Mouse (Mus musculus) spleen, adult 10 weeks (tissue): ENCODE measurements around the gene 2610044O15Rik8. TPM values are rescaled to one million over a fixed set of nuclear protein-coding genes. Genes with fewer than 3 reads are reported as not detected.

Source experiments
- polyA plus RNA-seq: library from polyadenylated mRNA; stranded (reverse); fragments of 350-450 nt; fragmentation: Illumina TruSeq; extraction: RNeasy Lipid Tissue Mini Kit (QIAGEN cat#74804); gene quantifications from one replicate; pipeline ENCODE4 v1.2.3, GENCODE M21; 2015; ENCODE audit warnings: low replicate concordance; ENCODE audit not compliant: insufficient read depth

The 2610044O15Rik8 gene
- 44.5 TPM for polyA plus RNA-seq

DNA sequence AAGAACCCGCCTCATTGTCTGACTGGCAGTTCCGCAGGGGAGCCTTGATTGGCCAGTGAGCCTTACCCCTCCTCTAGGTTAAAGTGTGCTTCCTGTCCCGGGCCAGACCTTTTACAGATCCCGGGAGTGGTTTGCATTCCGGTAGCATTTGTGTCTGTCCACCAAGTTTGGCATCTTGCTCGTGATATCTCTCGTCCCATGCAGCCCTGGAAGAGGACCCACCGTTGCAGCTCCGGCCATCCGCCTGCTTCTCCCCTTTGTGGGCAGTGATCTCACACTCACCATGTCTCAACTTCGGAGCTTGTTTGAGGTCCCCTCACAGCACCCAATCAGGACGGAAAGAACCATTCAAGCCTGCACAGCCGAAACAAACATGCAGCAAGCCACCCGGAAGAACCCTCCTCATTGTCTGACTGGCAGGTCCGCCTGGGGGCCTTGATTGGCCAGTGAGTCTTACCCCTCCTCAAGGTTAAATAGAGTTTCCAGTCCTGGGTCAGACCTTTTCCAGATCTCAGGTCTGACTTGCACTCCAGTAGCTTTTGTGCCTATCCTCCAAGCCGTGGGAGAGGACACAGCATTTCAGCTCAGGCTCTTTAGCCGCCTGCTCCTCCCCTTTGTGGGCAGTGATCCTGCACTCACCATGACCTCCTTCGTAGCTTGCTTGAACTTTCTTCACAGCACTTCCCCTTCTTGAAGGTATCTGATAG lies at the start of gene 2610044O15Rik8:
TSS of gene 2610044O15Rik8 (minus strand) at position 380 of the 707 bp plus-strand sequence.

Other genes with a start within 250 kb of the 2610044O15Rik8 start
- not detected for gene Ccdc7a, start 168.9 kb downstream of the 2610044O15Rik8 start, polyA plus RNA-seq
- not detected for gene Ccdc7b, start 167.3 kb downstream of the 2610044O15Rik8 start, polyA plus RNA-seq
- not detected for gene Gm10999, start 102.7 kb downstream of the 2610044O15Rik8 start, polyA plus RNA-seq